Mouse (Mus musculus): ENCODE measurements at regions not wholly inside any gene's neighbourhood (a gene's known extent, or its start where the extent isn't known, plus 50 kb on each side); places are given as distances from the start of the nearest gene placed in this dataset.

GRCm38 (mm10) chr6:50940641-50941398, 286.6 kb upstream of the Npvf start:
- Histone ChIP-seq H3K9ac (no peak overlapping the region), H3K36me3 (ENCODE audit: insufficient read depth) (no peaks in the 10 kb centered on the region), H3K9me3 (ENCODE audit: low read length) (no peaks in the 10 kb centered on the region), H3K4me1 (ENCODE audit: insufficient read depth) (no peaks in the 10 kb centered on the region), H3K27me3 (ENCODE audit: insufficient read depth, low read length) (no peaks in the 10 kb centered on the region), H3K27ac (ENCODE audit: low read depth, low read length) (no peak overlapping the region), H3K4me3 (ENCODE audit: low read depth, low read length) (no peak overlapping the region), H3K4me2 (ENCODE audit: low read depth) (no peak overlapping the region)
- DNase-seq (no peak), ATAC-seq (no peak)
- 79% methylated on average over 10 of the region's 10 CpGs for WGBS
- TF ChIP-seq CTCF (IDR thresholded peaks at IDR 0.05; ENCODE audit: low read depth): no peak

GRCm38 (mm10) chr6:50942696-50943095, 288.5 kb upstream of the Npvf start:
- no peak for DNase-seq
- H3K27ac ChIP-seq (ENCODE audit: low read depth, low read length): no peak overlapping the region
- WGBS: 56% methylated on average over 5 of the region's 5 CpGs
- H3K4me2 ChIP-seq (ENCODE audit: low read depth): no peak overlapping the region
- no peaks in the 10 kb centered on the region for H3K27me3 ChIP-seq (ENCODE audit: insufficient read depth, low read length)
- no peak overlapping the region for H3K9ac ChIP-seq
- H3K36me3 ChIP-seq (ENCODE audit: insufficient read depth): no peaks in the 10 kb centered on the region
- no peak overlapping the region for H3K4me3 ChIP-seq (ENCODE audit: low read depth, low read length)
- no peak for TF ChIP-seq CTCF (IDR thresholded peaks at IDR 0.05; ENCODE audit: low read depth)
- no peak for ATAC-seq
- no peaks in the 10 kb centered on the region for H3K4me1 ChIP-seq (ENCODE audit: insufficient read depth)
- no peaks in the 10 kb centered on the region for H3K9me3 ChIP-seq (ENCODE audit: low read length)

GRCm38 (mm10) chr6:50948061-50948460, 293.8 kb upstream of the Npvf start:
- no peak for TF ChIP-seq CTCF (IDR thresholded peaks at IDR 0.05; ENCODE audit: low read depth)
- no peak for ATAC-seq
- 90% methylated on average over 4 of the region's 4 CpGs for WGBS

GRCm38 (mm10) chr6:50949361-50949760, 295.1 kb upstream of the Npvf start:
- TF ChIP-seq CTCF (IDR thresholded peaks at IDR 0.05; ENCODE audit: low read depth): no peak
- Histone ChIP-seq H3K9ac (no peak overlapping the region), H3K9me3 (ENCODE audit: low read length) (no peaks in the 10 kb centered on the region), H3K27me3 (ENCODE audit: insufficient read depth, low read length) (no peaks in the 10 kb centered on the region), H3K4me2 (ENCODE audit: low read depth) (no peak overlapping the region), H3K27ac (ENCODE audit: low read depth, low read length) (no peak overlapping the region), H3K36me3 (ENCODE audit: insufficient read depth) (no peaks in the 10 kb centered on the region), H3K4me1 (ENCODE audit: insufficient read depth) (0 out of 2 replicates have a peak, but pooled peaks cover 4% of the 10 kb centered on the region), H3K4me3 (ENCODE audit: low read depth, low read length) (no peak overlapping the region)
- 78% methylated on average over 5 of the region's 5 CpGs for WGBS
- ATAC-seq: no peak
- no peak for DNase-seq

More at GRCm38 (mm10) chr6:50948061-50948460, 293.8 kb upstream of the Npvf start:
- no peaks in the 10 kb centered on the region for H3K27me3 ChIP-seq (ENCODE audit: insufficient read depth, low read length)
- H3K36me3 ChIP-seq (ENCODE audit: insufficient read depth): no peaks in the 10 kb centered on the region
- 0 out of 2 replicates have a peak, but pooled peaks cover 4% of the 10 kb centered on the region for H3K4me1 ChIP-seq (ENCODE audit: insufficient read depth)
- no peak overlapping the region for H3K27ac ChIP-seq (ENCODE audit: low read depth, low read length)
- no peak overlapping the region for H3K4me2 ChIP-seq (ENCODE audit: low read depth)
- no peak for DNase-seq
- H3K9ac ChIP-seq: no peak overlapping the region
- no peaks in the 10 kb centered on the region for H3K9me3 ChIP-seq (ENCODE audit: low read length)
- H3K4me3 ChIP-seq (ENCODE audit: low read depth, low read length): no peak overlapping the region

GRCm38 (mm10) chr6:50949883-50950583, 295.8 kb upstream of the Npvf start:
- ATAC-seq (no peak; the same call in 1 of the 2 replicates), DNase-seq (no peak)
- no peak overlapping the region for H3K4me2 ChIP-seq (ENCODE audit: low read depth)
- H3K27ac ChIP-seq (ENCODE audit: low read depth, low read length): no peak overlapping the region
- H3K4me1 ChIP-seq (ENCODE audit: insufficient read depth): 0 out of 2 replicates have a peak, but pooled peaks cover 4% of the 10 kb centered on the region
- no peak overlapping the region for H3K9ac ChIP-seq
- no peak for TF ChIP-seq CTCF (IDR thresholded peaks at IDR 0.05; ENCODE audit: low read depth)
- H3K36me3 ChIP-seq (ENCODE audit: insufficient read depth): no peaks in the 10 kb centered on the region
- H3K27me3 ChIP-seq (ENCODE audit: insufficient read depth, low read length): no peaks in the 10 kb centered on the region
- no peaks in the 10 kb centered on the region for H3K9me3 ChIP-seq (ENCODE audit: low read length)
- no peak overlapping the region for H3K4me3 ChIP-seq (ENCODE audit: low read depth, low read length)
- 38% methylated on average over 11 of the region's 11 CpGs for WGBS

GRCm38 (mm10) chr6:50957328-50957900, 303.2 kb upstream of the Npvf start:
- H3K9me3 ChIP-seq (ENCODE audit: low read length): no peaks in the 10 kb centered on the region
- no peak for ATAC-seq
- no peaks in the 10 kb centered on the region for H3K4me1 ChIP-seq (ENCODE audit: insufficient read depth)
- WGBS: 93% methylated on average over 4 of the region's 4 CpGs
- no peak for DNase-seq
- H3K27me3 ChIP-seq (ENCODE audit: insufficient read depth, low read length): no peaks in the 10 kb centered on the region
- TF ChIP-seq CTCF (IDR thresholded peaks at IDR 0.05; ENCODE audit: low read depth): no peak
- no peak overlapping the region for H3K4me2 ChIP-seq (ENCODE audit: low read depth)
- no peak overlapping the region for H3K9ac ChIP-seq
- H3K4me3 ChIP-seq (ENCODE audit: low read depth, low read length): no peak overlapping the region
- no peaks in the 10 kb centered on the region for H3K36me3 ChIP-seq (ENCODE audit: insufficient read depth)
- H3K27ac ChIP-seq (ENCODE audit: low read depth, low read length): no peak overlapping the region

- 61% methylated on average over 5 of the region's 5 CpGs for WGBS
- Histone ChIP-seq H3K27me3 (ENCODE audit: insufficient read depth, low read length) (no peaks in the 10 kb centered on the region), H3K4me1 (ENCODE audit: insufficient read depth) (no peaks in the 10 kb centered on the region), H3K4me3 (ENCODE audit: low read depth, low read length) (no peak overlapping the region), H3K36me3 (ENCODE audit: insufficient read depth) (no peaks in the 10 kb centered on the region), H3K9ac (no peak overlapping the region), H3K4me2 (ENCODE audit: low read depth) (no peak overlapping the region), H3K9me3 (ENCODE audit: low read length) (no peaks in the 10 kb centered on the region), H3K27ac (ENCODE audit: low read depth, low read length) (no peak overlapping the region)
- ATAC-seq (no peak), DNase-seq (no peak)
- no peak for TF ChIP-seq CTCF (IDR thresholded peaks at IDR 0.05; ENCODE audit: low read depth)
Measured at GRCm38 (mm10) chr6:50960341-50960740, 306.1 kb upstream of the Npvf start.

Measured in forebrain, postnatal 0 days (tissue).